Mouse (Mus musculus) kidney, embryonic 14.5 days (tissue): ENCODE results near the gene Tbx3. TPM values are rescaled to one million over a fixed set of nuclear protein-coding genes. Genes with fewer than 3 reads are reported as not detected.

Experiments used
- ATAC-seq: fragments of 200-750 bp; cut with Nextera tagmentation; 2 replicates; pipeline ENCODE4 v1.8.0; 2017; ENCODE audit warnings: moderate number of reproducible peaks, mild to moderate bottlenecking, moderate TSS enrichment, moderate library complexity; ENCODE audit not compliant: low FRiP score, low TSS enrichment
- H3K27ac ChIP-seq: fragments of 300-500 bp; sonication (generic); 2 replicates; pipeline ENCODE4 v1.5.1; 2014; ENCODE audit warnings: low read depth, mild to moderate bottlenecking, low read length, moderate library complexity, mixed read lengths
- H3K27me3 ChIP-seq: fragments of 300-500 bp; sonication (generic); 2 replicates; pipeline ENCODE4 v1.6.1; 2014; ENCODE audit warnings: mild to moderate bottlenecking, low read length; ENCODE audit not compliant: control insufficient read depth, insufficient read depth
- H3K36me3 ChIP-seq: fragments of 300-500 bp; sonication (generic); 2 replicates; pipeline ENCODE4 v1.6.1; 2014; ENCODE audit warnings: low read length, mixed read lengths; ENCODE audit not compliant: control insufficient read depth, insufficient read depth
- H3K4me1 ChIP-seq: fragments of 300-500 bp; sonication (generic); 2 replicates; pipeline ENCODE4 v1.6.1; 2014; ENCODE audit warnings: low read length, mixed read lengths; ENCODE audit not compliant: control insufficient read depth, insufficient read depth
- H3K4me2 ChIP-seq: fragments of 300-500 bp; sonication (generic); replicated peaks from 2 replicates; pipeline ENCODE4 v1.6.1; 2014; ENCODE audit warnings: low read depth, mild to moderate bottlenecking, low read length
- H3K4me3 ChIP-seq: fragments of 300-500 bp; sonication (generic); 2 replicates; pipeline ENCODE4 v1.5.1; 2014; ENCODE audit warnings: mild to moderate bottlenecking, low read length
- H3K9ac ChIP-seq: fragments of 300-500 bp; sonication (generic); 2 replicates; pipeline ENCODE4 v1.6.1; 2014; ENCODE audit warnings: low read depth, mild to moderate bottlenecking, low read length, moderate library complexity
- H3K9me3 ChIP-seq: fragments of 300-500 bp; sonication (generic); 2 replicates; pipeline ENCODE4 v1.6.1; 2016; ENCODE audit warnings: low read length; ENCODE audit not compliant: control insufficient read depth
- WGBS: fragments of 180-500 bp; shearing (Covaris S2); extraction: QIAGEN DNeasy Blood & Tissue Kit; methylation state at CpG from one replicate; pipeline ENCODE4 v1.1.7; 2014; 5-methylcytosine and 5-hydroxymethylcytosine counted together
- polyA plus RNA-seq: library from polyadenylated mRNA; unstranded; fragments of >200 nt; fragmentation: Nextera tagmentation; extraction: Ambion mirVana; gene quantifications from 2 replicates; pipeline ENCODE4 v1.2.1, GENCODE M21; 2014

Gene Tbx3
- polyA plus RNA-seq, 1 experiment from 2014 or later, result 53.3 TPM

GRCm38 (mm10) chr5:119680329-119681010 is 10.0 kb downstream of the Tbx3 start:
- no peaks in the 10 kb centered on the region; the same call in 1 of the 2 replicates for H3K4me1 ChIP-seq
- H3K9me3 ChIP-seq, result no peaks in the 10 kb centered on the region
- H3K4me2 ChIP-seq, result peak overlapping the region; percentile 48
- H3K27me3 ChIP-seq, result peaks cover 82% of the 10 kb centered on the region
- H3K4me3 ChIP-seq, result peak overlapping the region; percentile 30
- H3K9ac ChIP-seq, result peak overlapping the region; percentile 62
- H3K36me3 ChIP-seq, result peaks cover 33% of the 10 kb centered on the region; the same call in 1 of the 2 replicates
- peak overlapping the region; percentile 74 for H3K27ac ChIP-seq
- no peak; the same call in 1 of the 2 replicates for ATAC-seq
- 9% methylated on average over 62 of the region's 62 CpGs for WGBS

DNA sequence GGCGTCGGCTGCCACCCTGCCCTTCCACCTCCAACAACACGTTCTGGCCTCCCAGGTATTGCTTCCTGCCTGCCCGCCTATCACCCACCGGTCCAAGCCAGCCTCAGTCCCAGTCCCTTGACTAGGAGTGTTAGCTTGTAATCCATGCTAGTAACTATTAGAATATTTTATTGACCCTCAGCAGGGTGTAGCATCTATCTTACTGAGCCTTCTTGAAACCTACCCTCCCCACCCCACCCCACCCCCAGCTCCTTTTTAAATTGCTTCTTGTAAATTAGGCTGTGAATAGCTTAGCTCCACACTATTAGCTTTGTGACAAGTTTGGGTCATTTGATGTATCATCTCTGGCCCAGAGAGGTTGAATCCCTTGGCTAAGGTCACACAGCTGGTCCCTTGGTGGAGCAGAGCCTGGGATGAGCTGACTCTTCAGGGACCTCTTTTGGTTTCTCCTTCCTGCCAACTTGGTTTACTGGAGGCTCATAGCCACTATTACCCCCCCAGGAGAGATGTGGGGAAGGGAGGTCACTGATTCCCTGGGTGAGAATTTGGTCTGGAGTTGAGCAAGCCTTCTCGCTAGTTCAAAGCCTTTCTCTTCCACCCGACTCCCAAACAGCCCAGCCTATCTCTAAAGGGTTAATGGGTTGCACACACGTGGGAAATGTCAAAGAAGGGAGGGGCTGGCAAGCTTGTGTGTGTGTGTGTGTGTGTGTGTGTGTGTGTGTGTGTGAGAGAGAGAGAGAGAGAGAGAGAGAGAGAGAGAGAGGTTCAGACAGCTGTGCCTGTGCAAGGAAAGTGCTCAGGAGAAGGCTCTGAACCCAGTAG is 10.8 kb downstream of the Tbx3 start:
- Histone ChIP-seq H3K9me3 (no peaks in the 10 kb centered on the region), H3K27me3 (peaks cover 80% of the 10 kb centered on the region), H3K4me3 (peak overlapping the region; percentile 30), H3K4me2 (peak overlapping the region; percentile 48), H3K36me3 (peaks cover 29% of the 10 kb centered on the region; the same call in 1 of the 2 replicates), H3K4me1 (no peaks in the 10 kb centered on the region; the same call in 1 of the 2 replicates), H3K27ac (peak overlapping the region; percentile 74), H3K9ac (peak overlapping the region; percentile 62)
- no peak for ATAC-seq
- WGBS, result 29% methylated on average over 8 of the region's 8 CpGs

DNA sequence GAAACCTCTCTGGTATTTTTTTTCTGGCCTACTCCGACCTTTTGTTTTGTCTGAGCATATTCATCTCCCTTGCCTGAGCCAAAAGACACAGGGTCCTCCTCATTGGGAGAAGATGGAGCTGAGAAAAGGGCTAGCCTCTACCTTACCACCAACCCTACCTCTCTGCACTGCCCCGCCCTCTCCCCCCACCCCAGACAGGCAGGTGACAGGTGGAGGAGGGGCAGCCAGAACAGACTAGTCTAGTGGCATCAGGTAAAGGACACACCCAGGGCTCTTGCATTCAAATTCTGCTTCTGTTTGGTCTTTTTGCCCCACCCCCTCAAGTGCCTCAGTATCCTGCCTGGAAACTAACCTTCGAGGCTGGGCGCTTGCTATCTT is 11.4 kb downstream of the Tbx3 start:
- no peak for ATAC-seq
- no peaks in the 10 kb centered on the region for H3K9me3 ChIP-seq
- no peaks in the 10 kb centered on the region; the same call in 1 of the 2 replicates for H3K4me1 ChIP-seq
- peak overlapping the region; percentile 9; the same call in 1 of the 2 replicates for H3K9ac ChIP-seq
- H3K36me3 ChIP-seq, result peaks cover 29% of the 10 kb centered on the region; the same call in 1 of the 2 replicates
- peaks cover 82% of the 10 kb centered on the region for H3K27me3 ChIP-seq
- H3K27ac ChIP-seq, result peak overlapping the region; percentile 74; the same call in 1 of the 2 replicates
- WGBS, result 26% methylated on average over 4 of the region's 4 CpGs
- peak overlapping the region; percentile 35 for H3K4me2 ChIP-seq
- peak overlapping the region; percentile 30; the same call in 1 of the 2 replicates for H3K4me3 ChIP-seq

DNA sequence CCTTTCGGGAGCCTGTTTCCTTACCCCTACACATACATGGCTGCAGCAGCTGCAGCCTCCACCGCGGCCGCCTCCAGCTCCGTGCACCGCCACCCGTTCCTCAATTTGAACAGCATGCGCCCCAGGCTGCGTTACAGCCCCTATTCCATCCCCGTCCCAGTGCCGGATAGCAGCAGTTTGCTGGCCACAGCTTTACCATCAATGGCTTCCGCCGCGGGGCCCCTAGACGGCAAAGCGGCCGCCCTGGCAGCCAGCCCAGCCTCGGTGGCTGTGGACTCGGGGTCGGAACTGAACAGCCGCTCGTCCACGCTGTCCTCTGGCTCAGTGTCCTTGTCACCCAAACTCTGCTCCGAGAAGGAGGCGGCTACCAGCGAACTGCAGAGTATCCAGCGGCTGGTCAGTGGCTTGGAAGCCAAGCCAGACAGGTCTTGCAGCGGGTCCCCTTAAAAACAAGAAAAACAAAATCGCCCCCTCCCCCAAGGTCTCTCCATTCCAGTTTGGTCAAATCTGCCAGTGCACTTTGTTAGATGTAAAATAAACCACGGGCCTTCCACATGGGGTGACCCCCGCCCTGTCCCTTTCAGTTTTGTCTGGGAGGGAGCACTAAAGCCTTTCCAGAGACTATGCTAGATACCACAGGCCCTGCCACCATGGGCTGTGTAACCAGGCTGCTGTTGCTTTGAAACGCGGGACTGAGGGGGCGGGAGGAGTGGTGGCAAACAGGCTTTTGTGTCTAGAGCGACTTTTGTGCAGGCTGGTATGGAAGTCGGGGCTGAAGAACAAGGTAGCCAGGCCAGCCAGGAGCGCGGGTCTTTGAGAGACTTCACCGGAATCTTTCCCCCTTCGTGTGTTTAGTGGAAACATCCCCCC is 12.4 kb downstream of the Tbx3 start:
- Histone ChIP-seq H3K4me2 (peak overlapping the region; percentile 35), H3K27me3 (peaks cover 82% of the 10 kb centered on the region), H3K4me1 (peaks cover 10% of the 10 kb centered on the region), H3K9me3 (no peaks in the 10 kb centered on the region), H3K9ac (peak overlapping the region; percentile 62), H3K27ac (peak overlapping the region; percentile 74), H3K4me3 (peak overlapping the region; percentile 30), H3K36me3 (peaks cover 23% of the 10 kb centered on the region; the same call in 1 of the 2 replicates)
- 13% methylated on average over 40 of the region's 40 CpGs for WGBS
- ATAC-seq, result no peak

DNA sequence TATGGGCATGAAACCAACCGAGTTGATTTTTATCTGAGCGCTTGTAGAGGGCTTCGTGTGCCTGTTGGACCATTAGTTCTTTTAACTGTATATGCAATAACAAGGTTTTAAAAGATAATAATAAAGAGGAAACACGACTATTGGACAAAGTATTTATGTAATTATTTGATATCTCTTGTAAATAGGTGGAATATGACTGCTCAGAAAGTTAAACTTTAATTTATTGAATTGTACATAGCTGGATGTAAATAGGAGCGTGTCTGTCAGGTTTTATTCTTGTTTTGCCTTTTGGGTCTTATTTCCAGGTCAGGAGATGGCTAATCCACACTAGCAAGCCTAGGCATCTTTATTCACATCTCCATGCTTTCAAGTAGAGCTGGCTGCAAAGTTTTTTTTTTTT is 13.4 kb downstream of the Tbx3 start:
- Histone ChIP-seq H3K4me1 (peaks cover 10% of the 10 kb centered on the region), H3K27ac (peak overlapping the region; percentile 74; the same call in 1 of the 2 replicates), H3K4me3 (no peak overlapping the region), H3K36me3 (peaks cover 17% of the 10 kb centered on the region; the same call in 1 of the 2 replicates), H3K9ac (0 out of 2 replicates have a peak overlapping the region, but pooled peaks have one; percentile 62), H3K9me3 (no peaks in the 10 kb centered on the region), H3K27me3 (peaks cover 83% of the 10 kb centered on the region), H3K4me2 (no peak overlapping the region)
- 30% methylated on average over 5 of the region's 5 CpGs for WGBS
- ATAC-seq, result no peak

- H3K9me3 ChIP-seq, result no peaks in the 10 kb centered on the region
- H3K27me3 ChIP-seq, result peaks cover 85% of the 10 kb centered on the region
- WGBS, result 4% methylated on average over 15 of the region's 15 CpGs
- no peak overlapping the region for H3K4me3 ChIP-seq
- H3K4me1 ChIP-seq, result peaks cover 10% of the 10 kb centered on the region
- H3K27ac ChIP-seq, result peak overlapping the region; percentile 73; the same call in 1 of the 2 replicates
- peak overlapping the region; percentile 7; the same call in 1 of the 2 replicates for H3K9ac ChIP-seq
- peaks cover 17% of the 10 kb centered on the region; the same call in 1 of the 2 replicates for H3K36me3 ChIP-seq
- peak overlapping the region; percentile 40; the same call in 1 of the 2 replicates for H3K4me2 ChIP-seq
- no peak for ATAC-seq
Observed at GRCm38 (mm10) chr5:119684701-119685391, 14.4 kb downstream of the Tbx3 start.

- peaks cover 10% of the 10 kb centered on the region for H3K4me1 ChIP-seq
- H3K27ac ChIP-seq, result peak overlapping the region; percentile 73; the same call in 1 of the 2 replicates
Observed at GRCm38 (mm10) chr5:119685446-119686198, 15.2 kb downstream of the Tbx3 start.

More at GRCm38 (mm10) chr5:119685446-119686198, 15.2 kb downstream of the Tbx3 start:
- peak overlapping the region; percentile 26 for H3K4me3 ChIP-seq
- H3K9ac ChIP-seq, result peak overlapping the region; percentile 7; the same call in 1 of the 2 replicates
- peaks cover 83% of the 10 kb centered on the region for H3K27me3 ChIP-seq
- ATAC-seq, result peak; percentile 44
- no peaks in the 10 kb centered on the region for H3K9me3 ChIP-seq
- peak overlapping the region; percentile 40 for H3K4me2 ChIP-seq
- peaks cover 14% of the 10 kb centered on the region; the same call in 1 of the 2 replicates for H3K36me3 ChIP-seq
- WGBS, result 2% methylated on average over 22 of the region's 22 CpGs
